Mouse (Mus musculus): ENCODE measurements around the gene Hsf3. TPM values are rescaled to one million over a fixed set of nuclear protein-coding genes. Genes with fewer than 3 reads are reported as not detected.
"Not testable (repeated sequence)": the region's sequence is repeated elsewhere in the genome, so short reads cannot be mapped to it uniquely, and the experiment has no call there.

The Hsf3 gene
- polyA plus RNA-seq (2015; fragmentation: Nextera tagmentation; extraction: Ambion mirVana) = 0.17 and 0.29 TPM in 2 replicates

DNA sequence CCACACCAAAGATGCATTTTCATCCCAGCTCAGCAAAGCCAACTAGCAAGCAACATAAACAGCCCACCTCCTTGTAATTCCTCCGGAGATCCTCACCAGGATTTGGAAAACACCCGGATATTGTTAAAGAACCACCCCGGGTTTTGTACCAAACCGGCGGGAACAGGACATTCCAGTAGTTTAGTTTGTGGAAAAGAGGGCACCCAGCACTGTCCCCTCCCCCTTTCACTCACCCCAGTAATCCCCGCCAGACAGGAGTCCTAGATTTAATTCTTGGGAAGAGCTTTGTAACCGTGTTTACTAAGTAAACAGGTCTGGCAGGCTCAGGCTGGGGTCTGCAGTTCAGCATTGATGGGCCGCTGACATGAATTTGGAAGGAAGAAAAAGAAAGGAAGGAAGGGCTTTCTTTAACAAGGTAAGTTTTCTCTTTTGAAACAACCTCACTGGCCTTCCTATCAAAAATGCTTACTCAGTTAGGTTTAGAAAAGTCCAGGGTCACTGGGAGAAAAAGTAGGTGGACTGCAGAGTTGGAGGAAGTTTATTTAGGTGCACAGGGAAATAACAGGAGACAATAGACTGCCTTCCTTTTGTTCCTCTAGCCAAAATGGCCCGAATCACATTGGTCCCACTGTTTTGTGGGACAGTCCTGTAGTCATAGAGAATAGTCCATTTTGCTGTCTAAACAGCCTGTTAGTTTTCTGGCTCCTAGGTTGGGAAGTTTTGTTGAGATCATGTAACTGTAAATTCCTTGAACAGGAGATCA, at the start of gene Hsf3:
Hsf3 (minus strand) TSS at position 94 of the 763 bp plus-strand sequence.
- peak within 1 kb of the TSS; percentile 36; the same call in 1 of the 2 replicates for H3K27ac ChIP-seq
- H3K9me3 ChIP-seq (replicated peaks; ENCODE audit: low read length) = no peaks in the 10 kb centered on the region
- 25% methylated on average over 9 of the region's 9 CpGs for WGBS
- no peaks in the 10 kb centered on the region for H3K36me3 ChIP-seq (ENCODE audit: insufficient read depth, low read length)
- no peaks in the 10 kb centered on the region for H3K27me3 ChIP-seq (ENCODE audit: insufficient read depth, low read length)
- H3K9ac ChIP-seq (ENCODE audit: low read depth, low read length) = peak within 1 kb of the TSS; percentile 42; the same call in 1 of the 2 replicates
- peak within 1 kb of the TSS; percentile 48 for H3K4me2 ChIP-seq (ENCODE audit: low read length)
- peak; percentile 81; the same call in 1 of the 2 replicates for ATAC-seq (replicated peaks; ENCODE audit: low FRiP score, low read depth)
- peak within 1 kb of the TSS; percentile 42 for H3K4me3 ChIP-seq (replicated peaks; ENCODE audit: low read depth, low read length)
- TF ChIP-seq CTCF (IDR thresholded peaks at IDR 0.05; ENCODE audit: low read depth) = no peak
- peak; percentile 74 for DNase-seq (ENCODE audit: low spot score)
- no peaks in the 10 kb centered on the region for H3K4me1 ChIP-seq (replicated peaks; ENCODE audit: insufficient read depth, low read length)

DNA sequence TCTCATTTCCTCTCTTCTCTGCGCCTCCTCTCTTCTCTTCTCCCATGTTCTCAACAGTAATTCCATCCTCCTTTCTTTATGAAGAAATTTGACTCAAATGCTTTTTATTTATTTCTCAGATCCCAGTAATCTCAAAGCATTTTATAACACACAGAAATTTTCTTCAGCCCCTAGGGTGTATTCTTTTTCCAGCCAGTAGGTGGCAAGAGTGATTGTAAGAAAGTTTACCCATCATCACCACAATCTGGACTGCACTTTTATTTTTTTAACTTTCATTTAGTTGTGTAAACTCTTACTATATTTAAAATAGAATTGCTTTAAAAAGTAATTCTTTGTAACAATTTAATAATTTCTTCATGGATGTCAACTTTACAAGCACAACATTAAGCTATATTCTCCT, 45.5 kb upstream of the Hsf3 start:
- Histone ChIP-seq H3K9ac (ENCODE audit: low read depth, low read length) (no peak overlapping the region), H3K27ac (no peak overlapping the region), H3K27me3 (ENCODE audit: insufficient read depth, low read length) (no peaks in the 10 kb centered on the region), H3K4me1 (replicated peaks; ENCODE audit: insufficient read depth, low read length) (no peaks in the 10 kb centered on the region), H3K4me2 (ENCODE audit: low read length) (no peak overlapping the region), H3K9me3 (replicated peaks; ENCODE audit: low read length) (no peaks in the 10 kb centered on the region), H3K4me3 (replicated peaks; ENCODE audit: low read depth, low read length) (no peak overlapping the region), H3K36me3 (ENCODE audit: insufficient read depth, low read length) (no peaks in the 10 kb centered on the region)
- ATAC-seq (replicated peaks; ENCODE audit: low FRiP score, low read depth) = no peak
- peak; percentile 8 for DNase-seq (ENCODE audit: low spot score)
- 53% methylated on average over 1 of the region's 1 CpGs for WGBS
- peak; percentile 51 for TF ChIP-seq CTCF (IDR thresholded peaks at IDR 0.05; ENCODE audit: low read depth)

DNA sequence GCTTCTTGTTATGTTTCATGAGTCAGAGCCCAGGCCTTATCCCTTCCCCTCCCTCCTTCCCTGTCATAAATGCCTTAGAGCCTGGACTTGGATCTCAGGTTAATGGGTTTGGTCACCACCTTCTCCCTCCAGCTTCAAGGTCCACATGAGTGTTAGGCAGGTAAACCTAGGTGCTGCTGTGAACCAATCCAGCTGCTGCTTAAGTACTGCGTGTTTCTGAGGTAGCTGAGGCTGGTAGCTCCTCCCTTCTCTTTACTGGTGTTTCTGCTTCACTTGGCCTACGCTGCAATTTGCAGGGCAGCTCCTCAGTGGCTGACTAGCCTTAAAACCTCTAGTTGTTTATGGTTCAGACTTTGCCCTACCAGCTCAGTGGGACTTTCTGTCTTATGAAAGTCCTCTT, 945 bp downstream of the Hsf3 start, which contains the start of gene Heph:
Heph (plus strand) TSS at position 211 of the 400 bp plus-strand sequence.
- 39% methylated on average over 2 of the region's 2 CpGs for WGBS
- Histone ChIP-seq H3K4me3 (replicated peaks; ENCODE audit: low read depth, low read length) (peak within 1 kb of the TSS; percentile 42), H3K4me1 (replicated peaks; ENCODE audit: insufficient read depth, low read length) (no peaks in the 10 kb centered on the region), H3K9ac (ENCODE audit: low read depth, low read length) (0 out of 2 replicates have a peak within 1 kb of the TSS, but pooled peaks have one; percentile 42), H3K27me3 (ENCODE audit: insufficient read depth, low read length) (no peaks in the 10 kb centered on the region), H3K4me2 (ENCODE audit: low read length) (peak within 1 kb of the TSS; percentile 48), H3K27ac (0 out of 2 replicates have a peak within 1 kb of the TSS, but pooled peaks have one; percentile 11), H3K9me3 (replicated peaks; ENCODE audit: low read length) (no peaks in the 10 kb centered on the region), H3K36me3 (ENCODE audit: insufficient read depth, low read length) (no peaks in the 10 kb centered on the region)
- no peak for TF ChIP-seq CTCF (IDR thresholded peaks at IDR 0.05; ENCODE audit: low read depth)
- ATAC-seq (replicated peaks; ENCODE audit: low FRiP score, low read depth) (peak; percentile 93), DNase-seq (ENCODE audit: low spot score) (peak; percentile 5)

DNA sequence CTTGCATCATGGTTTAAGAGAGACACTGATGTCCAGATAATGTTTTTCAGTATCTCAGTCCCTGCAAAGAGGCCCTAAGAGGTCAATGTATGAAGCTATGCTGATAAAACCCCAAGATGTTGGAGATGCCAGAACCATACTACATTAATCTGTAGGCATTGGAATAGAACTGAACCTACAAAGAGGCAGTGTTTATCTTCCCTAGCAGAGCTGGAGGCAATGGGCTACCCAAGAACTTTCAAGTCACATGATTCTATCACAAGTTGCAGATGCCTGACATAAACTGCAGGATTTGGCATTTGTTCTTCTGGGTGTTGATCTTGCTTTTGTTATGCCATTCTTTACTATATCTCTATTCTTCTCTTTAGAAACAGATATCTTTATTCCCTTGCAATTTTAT, 36.7 kb downstream of the Hsf3 start:
- DNase-seq (ENCODE audit: low spot score) (no peak), ATAC-seq (replicated peaks; ENCODE audit: low FRiP score, low read depth) (no peak)
- Histone ChIP-seq H3K4me3 (replicated peaks; ENCODE audit: low read depth, low read length) (no peak overlapping the region), H3K9ac (ENCODE audit: low read depth, low read length) (no peak overlapping the region), H3K9me3 (replicated peaks; ENCODE audit: low read length) (no peaks in the 10 kb centered on the region), H3K4me2 (ENCODE audit: low read length) (no peak overlapping the region), H3K36me3 (ENCODE audit: insufficient read depth, low read length) (no peaks in the 10 kb centered on the region), H3K27ac (no peak overlapping the region), H3K4me1 (replicated peaks; ENCODE audit: insufficient read depth, low read length) (no peaks in the 10 kb centered on the region), H3K27me3 (ENCODE audit: insufficient read depth, low read length) (no peaks in the 10 kb centered on the region)
- TF ChIP-seq CTCF (IDR thresholded peaks at IDR 0.05; ENCODE audit: low read depth) = no peak

DNA sequence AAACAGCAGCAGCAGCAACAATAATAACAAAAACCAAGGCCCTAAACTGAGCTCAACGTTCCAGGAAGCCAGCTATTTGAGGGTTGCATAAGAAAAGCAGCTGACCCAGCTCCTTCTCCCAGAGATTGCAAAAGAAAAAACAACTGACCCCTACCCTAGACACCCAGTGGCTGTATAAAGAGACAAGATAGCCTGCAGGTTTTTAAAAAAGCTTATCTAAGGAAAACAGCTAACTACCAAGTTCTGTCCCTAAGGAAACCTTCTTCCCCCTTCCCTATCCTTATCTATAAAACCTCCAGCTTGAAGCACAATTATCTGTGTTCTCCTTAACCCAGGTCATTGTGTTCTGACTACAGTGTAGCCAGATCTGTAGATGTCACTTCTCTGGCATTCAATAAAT, 38.4 kb downstream of the Hsf3 start:
- DNase-seq (ENCODE audit: low spot score) (no peak), ATAC-seq (replicated peaks; ENCODE audit: low FRiP score, low read depth) (no peak)
- H3K4me3 ChIP-seq (replicated peaks; ENCODE audit: low read depth, low read length) = no peak overlapping the region
- no peak overlapping the region for H3K9ac ChIP-seq (ENCODE audit: low read depth, low read length)
- WGBS = 52% methylated on average over 1 of the region's 1 CpGs
- H3K27ac ChIP-seq = no peak overlapping the region
- H3K9me3 ChIP-seq (replicated peaks; ENCODE audit: low read length) = no peaks in the 10 kb centered on the region
- H3K4me1 ChIP-seq (replicated peaks; ENCODE audit: insufficient read depth, low read length) = no peaks in the 10 kb centered on the region
- H3K4me2 ChIP-seq (ENCODE audit: low read length) = no peak overlapping the region
- H3K36me3 ChIP-seq (ENCODE audit: insufficient read depth, low read length) = no peaks in the 10 kb centered on the region
- H3K27me3 ChIP-seq (ENCODE audit: insufficient read depth, low read length) = no peaks in the 10 kb centered on the region
- TF ChIP-seq CTCF (IDR thresholded peaks at IDR 0.05; ENCODE audit: low read depth) = no peak

DNA sequence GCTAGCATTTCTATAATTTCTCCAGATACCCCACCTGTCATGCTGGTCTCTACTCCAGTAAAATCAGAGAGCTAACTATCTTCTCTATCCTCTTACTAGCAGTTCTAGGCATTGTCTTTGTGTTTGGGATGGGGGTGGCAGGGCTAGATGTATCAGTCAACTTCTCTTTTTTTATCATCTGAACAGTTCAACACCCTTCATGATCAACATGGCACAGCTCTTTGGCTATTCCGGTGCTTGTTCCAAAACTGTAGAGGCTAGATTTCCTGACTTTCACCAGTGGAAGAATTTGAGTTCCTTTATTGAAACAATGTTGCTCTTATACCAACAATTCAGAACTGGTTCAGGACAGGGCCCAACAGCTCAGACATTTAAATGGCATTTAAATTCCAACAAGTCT, 39.1 kb downstream of the Hsf3 start:
- no peaks in the 10 kb centered on the region for H3K27me3 ChIP-seq (ENCODE audit: insufficient read depth, low read length)
- no peak for ATAC-seq (replicated peaks; ENCODE audit: low FRiP score, low read depth)
- no peaks in the 10 kb centered on the region for H3K36me3 ChIP-seq (ENCODE audit: insufficient read depth, low read length)
- no peak overlapping the region for H3K9ac ChIP-seq (ENCODE audit: low read depth, low read length)
- WGBS = 91% methylated on average over 1 of the region's 1 CpGs
- H3K9me3 ChIP-seq (replicated peaks; ENCODE audit: low read length) = no peaks in the 10 kb centered on the region
- H3K4me3 ChIP-seq (replicated peaks; ENCODE audit: low read depth, low read length) = no peak overlapping the region
- no peak overlapping the region for H3K27ac ChIP-seq
- H3K4me2 ChIP-seq (ENCODE audit: low read length) = no peak overlapping the region
- TF ChIP-seq CTCF (IDR thresholded peaks at IDR 0.05; ENCODE audit: low read depth) = no peak
- no peaks in the 10 kb centered on the region for H3K4me1 ChIP-seq (replicated peaks; ENCODE audit: insufficient read depth, low read length)
- no peak for DNase-seq (ENCODE audit: low spot score)

DNA sequence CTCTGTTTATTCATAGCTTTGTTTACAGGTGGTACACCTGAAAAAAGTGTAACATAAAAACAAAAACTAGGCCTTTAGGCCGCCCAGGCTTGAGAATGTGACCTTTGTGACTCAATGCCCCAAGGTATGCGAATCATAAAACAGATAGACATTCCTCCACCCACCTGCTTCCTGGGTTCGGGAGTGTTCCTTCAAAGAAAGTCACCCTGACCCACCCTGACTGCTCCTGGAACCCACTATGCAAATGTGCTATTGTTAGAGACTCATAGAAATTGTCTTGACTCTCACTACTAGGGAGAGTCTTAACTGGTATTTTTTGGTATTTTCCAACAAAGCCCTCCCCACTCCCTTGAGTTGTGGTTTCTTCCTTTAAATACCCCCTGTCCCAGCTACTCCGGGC, 40.7 kb downstream of the Hsf3 start:
- WGBS = 74% methylated on average over 4 of the region's 4 CpGs
- not testable (repeated sequence) for H3K9ac ChIP-seq (ENCODE audit: low read depth, low read length); H3K4me2 ChIP-seq (ENCODE audit: low read length); ATAC-seq (replicated peaks; ENCODE audit: low FRiP score, low read depth); H3K27ac ChIP-seq; H3K4me1 ChIP-seq (replicated peaks; ENCODE audit: insufficient read depth, low read length); H3K27me3 ChIP-seq (ENCODE audit: insufficient read depth, low read length); H3K9me3 ChIP-seq (replicated peaks; ENCODE audit: low read length); H3K36me3 ChIP-seq (ENCODE audit: insufficient read depth, low read length); H3K4me3 ChIP-seq (replicated peaks; ENCODE audit: low read depth, low read length); DNase-seq (ENCODE audit: low spot score)

All from kidney, postnatal 0 days (tissue).